Mouse (Mus musculus): ENCODE results near the gene Gpr160. TPM values are rescaled to one million over a fixed set of nuclear protein-coding genes. Genes with fewer than 3 reads are reported as not detected.

Gene Gpr160
- total RNA-seq (2012; rRNA removed) = not detected in 2 replicates
- polyA plus RNA-seq (2012; ENCODE audit: insufficient read depth in 1 of 2, insufficient read length in 2 of 2, low read depth in 1 of 2, low replicate concordance in 2 of 2, missing spikeins in 1 of 2) = under 1 TPM in 1 of 2 experiments, not detected in 1; 0.17 TPM

DNA sequence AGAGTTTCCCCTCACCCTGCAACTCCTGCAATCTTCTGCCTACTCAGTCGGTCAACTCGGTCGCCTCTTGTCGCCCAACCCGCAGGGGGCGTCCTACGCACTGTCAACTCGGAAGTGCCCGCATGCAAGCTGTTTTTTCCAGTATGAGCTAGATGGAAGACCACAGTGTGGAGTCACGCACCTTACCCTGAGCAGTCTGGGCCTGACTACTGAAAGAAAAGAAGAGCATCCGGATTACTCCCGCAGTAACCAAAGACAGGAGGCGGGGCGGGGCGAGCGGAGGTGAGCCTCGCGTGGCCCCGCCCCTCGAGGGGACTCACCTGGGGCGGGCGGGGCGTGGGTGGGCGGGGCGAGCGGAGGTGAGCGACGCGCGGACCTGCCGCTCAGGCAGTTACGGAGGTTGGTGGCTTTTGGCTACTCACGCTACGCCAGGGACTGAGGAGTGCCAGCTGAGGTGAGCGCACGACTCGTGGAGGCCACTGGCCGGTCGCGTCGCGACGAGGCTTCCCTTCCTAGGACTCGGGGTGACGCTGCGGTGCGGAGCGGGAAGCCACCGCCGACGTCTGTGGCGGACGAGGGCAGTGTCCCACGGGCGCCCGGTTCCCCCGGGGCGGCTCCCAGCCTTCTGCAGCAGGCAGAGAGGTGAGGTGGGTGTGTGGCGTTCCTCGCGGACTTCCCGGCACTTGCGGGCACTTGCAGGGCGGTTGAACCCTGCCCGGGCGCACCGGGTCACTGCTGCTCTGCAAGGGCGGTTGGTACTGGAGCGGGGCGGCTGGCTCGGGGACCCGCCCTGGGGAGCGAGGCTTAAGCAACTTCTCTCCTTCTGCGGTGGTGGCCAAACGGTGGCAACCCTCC lies at the start of gene Gpr160:
Gpr160 (plus strand) TSS at position 347 of the 855 bp plus-strand sequence.
- no peak within 1 kb of the TSS for H3K27ac ChIP-seq (ENCODE audit: control insufficient read depth, low read depth, low read length)
- no peaks in the 10 kb centered on the region for H3K9me3 ChIP-seq (replicated peaks; ENCODE audit: insufficient read depth, low read length)
- no peaks in the 10 kb centered on the region for H3K79me2 ChIP-seq (ENCODE audit: control insufficient read depth, insufficient read depth, low read length, poor library complexity)
- H3K4me3 ChIP-seq (ENCODE audit: control insufficient read depth in 1 of 2, insufficient read depth in 1 of 2, low read depth in 2 of 2, low read length in 2 of 2) = peak within 1 kb of the TSS in 1 of 2 experiments; percentile 48; a peak in 3 of 4 replicates
- H3K27me3 ChIP-seq (ENCODE audit: control insufficient read depth in 1 of 2, insufficient read depth in 2 of 2, low read length in 2 of 2) = peaks cover 0 to 2% of the 10 kb centered on the region in 2 experiments; a peak in 1 of 4 replicates
- TF ChIP-seq CTCF (IDR thresholded peaks at IDR 0.05 in 2 of 3, conservative IDR thresholded peaks at IDR 0.05 in 1 of 3; ENCODE audit: control insufficient read depth in 1 of 3, insufficient read depth in 1 of 3, low read depth in 2 of 3, low read length in 3 of 3, poor library complexity in 1 of 3, severe bottlenecking in 1 of 3) = peak; percentile 48 to 70 (median 50); a peak in 5 of 6 replicates
- no peak for TF ChIP-seq ZKSCAN1 (IDR thresholded peaks at IDR 0.05; ENCODE audit: low read depth, low read length)
- peak; percentile 42 for TF ChIP-seq SMC3 (IDR thresholded peaks at IDR 0.05; ENCODE audit: low read depth, low read length)
- TF ChIP-seq POLR2AphosphoS5 (IDR thresholded peaks at IDR 0.05; ENCODE audit: borderline replicate concordance, low read depth, low read length) = no peak
- TF ChIP-seq POLR2A (IDR thresholded peaks at IDR 0.05; ENCODE audit: control insufficient read depth in 1 of 2, insufficient read depth in 1 of 2, low read depth in 1 of 2, low read length in 2 of 2, poor library complexity in 1 of 2) = 0 out of 4 replicates have a peak, but pooled peaks of 1 of the 2 experiments have one; percentile 42
- no peak for TF ChIP-seq EP300 (IDR thresholded peaks at IDR 0.05; ENCODE audit: low read depth in 1 of 2, low read length in 2 of 2)
- TF ChIP-seq ELF1 (IDR thresholded peaks at IDR 0.05; ENCODE audit: low read depth, low read length) = no peak
- TF ChIP-seq GATA1 (IDR thresholded peaks at IDR 0.05; ENCODE audit: low read depth, low read length) = no peak
- TF ChIP-seq ZNF384 (IDR thresholded peaks at IDR 0.05; ENCODE audit: low read depth, low read length) = no peak
- no peak for TF ChIP-seq JUND (IDR thresholded peaks at IDR 0.05; ENCODE audit: low read depth, low read length)
- TF ChIP-seq MAZ (IDR thresholded peaks at IDR 0.05; ENCODE audit: low read depth, low read length) = no peak
- TF ChIP-seq E2F4 (IDR thresholded peaks at IDR 0.05; ENCODE audit: borderline replicate concordance, low read depth, low read length) = no peak
- no peak for TF ChIP-seq RCOR1 (IDR thresholded peaks at IDR 0.05; ENCODE audit: low read depth, low read length)
- TF ChIP-seq SIN3A (IDR thresholded peaks at IDR 0.05; ENCODE audit: low read length) = no peak
- TF ChIP-seq RAD21 (IDR thresholded peaks at IDR 0.05; ENCODE audit: low read depth, low read length) = peak; percentile 32
- TF ChIP-seq POLR2AphosphoS2 (IDR thresholded peaks at IDR 0.05; ENCODE audit: low read length) = no peak
- TF ChIP-seq MYB (IDR thresholded peaks at IDR 0.05; ENCODE audit: low read depth, low read length) = no peak
- TF ChIP-seq MXI1 (IDR thresholded peaks at IDR 0.05; ENCODE audit: low read depth, low read length) = no peak
- no peak for TF ChIP-seq HCFC1 (IDR thresholded peaks at IDR 0.05; ENCODE audit: low read depth, low read length)
- no peak for TF ChIP-seq UBTF (IDR thresholded peaks at IDR 0.05; ENCODE audit: borderline replicate concordance, insufficient read depth, low read depth, low read length)
- no peak for TF ChIP-seq CHD1 (IDR thresholded peaks at IDR 0.05; ENCODE audit: low read depth, low read length)
- no peak for TF ChIP-seq TCF12 (IDR thresholded peaks at IDR 0.05; ENCODE audit: low read depth, low read length)
- no peak for TF ChIP-seq USF2 (IDR thresholded peaks at IDR 0.05; ENCODE audit: borderline replicate concordance in 1 of 2, insufficient read depth in 1 of 2, low read depth in 1 of 2, low read length in 2 of 2)
- TF ChIP-seq ZC3H11A (IDR thresholded peaks at IDR 0.05; ENCODE audit: low read depth, low read length) = no peak
- no peak for TF ChIP-seq USF1 (IDR thresholded peaks at IDR 0.05; ENCODE audit: low read depth, low read length)
- TF ChIP-seq BHLHE40 (IDR thresholded peaks at IDR 0.05; ENCODE audit: borderline replicate concordance, low read depth, low read length) = no peak
- peak; percentile 57 for DNase-seq (ENCODE audit: low read depth, low spot score)
- no peaks in the 10 kb centered on the region for H3K36me3 ChIP-seq (ENCODE audit: control insufficient read depth in 1 of 2, insufficient read depth in 2 of 2, low read length in 2 of 2)
- 0 out of 4 replicates have a peak, but pooled peaks cover 0 to 2% of the 10 kb centered on the region in 2 experiments for H3K4me1 ChIP-seq (ENCODE audit: control insufficient read depth in 1 of 2, insufficient read depth in 2 of 2, low read length in 2 of 2)
- no peak within 1 kb of the TSS for H3K9ac ChIP-seq (ENCODE audit: control insufficient read depth, low read depth, low read length, poor library complexity, severe bottlenecking)
